Mouse (Mus musculus) hindbrain, postnatal 0 days (tissue): ENCODE results near the gene Fkbp5. TPM values are rescaled to one million over a fixed set of nuclear protein-coding genes. Genes with fewer than 3 reads are reported as not detected.
A peak's percentile ranks its signal among the peaks of the same experiment; 100 is the strongest.

Source experiments
- ATAC-seq: fragments of 200-750 bp; cut with Nextera tagmentation; 2 replicates; pipeline ENCODE4 v1.8.0; 2017; ENCODE audit warnings: mild to moderate bottlenecking, moderate TSS enrichment, moderate library complexity
- DNase-seq: peaks from one replicate; pipeline ENCODE4 v3.0.0-alpha.2; 2015; ENCODE audit warnings: low spot score
- H3K27ac ChIP-seq: fragments of 300-500 bp; sonication (generic); 2 replicates; pipeline ENCODE4 v1.5.1; 2014; ENCODE audit warnings: mild to moderate bottlenecking
- H3K27me3 ChIP-seq: fragments of 300-500 bp; sonication (generic); 2 replicates; pipeline ENCODE4 v1.6.1; 2014; ENCODE audit warnings: low read length, mixed read lengths; ENCODE audit not compliant: insufficient read depth
- H3K36me3 ChIP-seq: fragments of 300-500 bp; sonication (generic); 2 replicates; pipeline ENCODE4 v1.6.1; 2014; ENCODE audit warnings: low read length, mixed read lengths; ENCODE audit not compliant: insufficient read depth
- H3K4me1 ChIP-seq: fragments of 300-500 bp; sonication (generic); 2 replicates; pipeline ENCODE4 v1.6.1; 2014; ENCODE audit warnings: antibody characterized with exemption, low read length, mixed read lengths; ENCODE audit not compliant: insufficient read depth
- H3K4me2 ChIP-seq: fragments of 300-500 bp; sonication (generic); 2 replicates; pipeline ENCODE4 v1.6.1; 2014; ENCODE audit warnings: low read depth, mild to moderate bottlenecking, low read length, moderate library complexity, mixed read lengths
- H3K4me3 ChIP-seq: fragments of 300-500 bp; sonication (generic); 2 replicates; pipeline ENCODE4 v1.5.1; 2014; ENCODE audit warnings: low read length
- H3K9ac ChIP-seq: fragments of 300-500 bp; sonication (generic); replicated peaks from 2 replicates; pipeline ENCODE4 v1.6.1; 2014; ENCODE audit warnings: mild to moderate bottlenecking, low read length, moderate library complexity, mixed read lengths
- H3K9me3 ChIP-seq: fragments of 300-500 bp; sonication (generic); 2 replicates; pipeline ENCODE4 v1.6.1; 2016; ENCODE audit warnings: low read length, mixed read lengths
- CTCF ChIP-seq: IDR thresholded peaks from 2 replicates; pipeline ENCODE4 v1.5.1; 2016; ENCODE audit warnings: antibody characterized with exemption, control low read depth, low read depth
- WGBS: fragments of 180-500 bp; shearing (Covaris S2); extraction: QIAGEN DNeasy Blood & Tissue Kit; methylation state at CpG from one replicate; pipeline ENCODE4 v1.1.7; 2014; 5-methylcytosine and 5-hydroxymethylcytosine counted together
- polyA plus RNA-seq: library from polyadenylated mRNA; unstranded; fragments of >200 nt; fragmentation: Nextera tagmentation; extraction: Ambion mirVana; gene quantifications from 2 replicates; pipeline ENCODE4 v1.2.1, GENCODE M21; 2015
- total RNA-seq: library from RNA; depleted of rRNA; stranded (reverse); fragments of >200 nt; gene quantifications from 2 replicates; pipeline ENCODE4 v1.2.3, GENCODE M21; 2014

Gene Fkbp5
- total and polyA plus RNA-seq, 2 experiments from 2014 or later = 20.0 to 27.5 TPM

- no peaks in the 10 kb centered on the region for H3K9me3 ChIP-seq
- H3K36me3 ChIP-seq = no peaks in the 10 kb centered on the region
- ATAC-seq (no peak), DNase-seq (peak; percentile 33)
- WGBS = 64% methylated on average over 4 of the region's 4 CpGs
- no peak overlapping the region for H3K4me2 ChIP-seq
- no peaks in the 10 kb centered on the region for H3K27me3 ChIP-seq
- no peak overlapping the region for H3K9ac ChIP-seq
- H3K27ac ChIP-seq = no peak overlapping the region
- peak; percentile 54 for TF ChIP-seq CTCF
- H3K4me3 ChIP-seq = no peak overlapping the region
- H3K4me1 ChIP-seq = peaks cover 4% of the 10 kb centered on the region; the same call in 1 of the 2 replicates
Measured at GRCm38 (mm10) chr17:28384298-28384697, 133.0 kb downstream of the Fkbp5 start.

GRCm38 (mm10) chr17:28380255-28380654, 137.1 kb downstream of the Fkbp5 start:
- WGBS = 10% methylated on average over 6 of the region's 6 CpGs
- Histone ChIP-seq H3K36me3 (no peaks in the 10 kb centered on the region), H3K9ac (no peak overlapping the region), H3K4me2 (no peak overlapping the region), H3K27ac (no peak overlapping the region), H3K9me3 (no peaks in the 10 kb centered on the region), H3K27me3 (peaks cover 7% of the 10 kb centered on the region; the same call in 1 of the 2 replicates), H3K4me1 (no peaks in the 10 kb centered on the region), H3K4me3 (no peak overlapping the region)
- DNase-seq = no peak
- ATAC-seq = no peak
- TF ChIP-seq CTCF = no peak

GRCm38 (mm10) chr17:28375592-28376061, 141.7 kb downstream of the Fkbp5 start:
- no peak for TF ChIP-seq CTCF
- Histone ChIP-seq H3K9ac (no peak overlapping the region), H3K36me3 (no peaks in the 10 kb centered on the region), H3K9me3 (no peaks in the 10 kb centered on the region), H3K27ac (no peak overlapping the region), H3K4me3 (no peak overlapping the region), H3K4me1 (no peaks in the 10 kb centered on the region), H3K4me2 (no peak overlapping the region), H3K27me3 (peaks cover 19% of the 10 kb centered on the region)
- no peak for DNase-seq
- 18% methylated on average over 17 of the region's 17 CpGs for WGBS
- ATAC-seq = no peak

DNA sequence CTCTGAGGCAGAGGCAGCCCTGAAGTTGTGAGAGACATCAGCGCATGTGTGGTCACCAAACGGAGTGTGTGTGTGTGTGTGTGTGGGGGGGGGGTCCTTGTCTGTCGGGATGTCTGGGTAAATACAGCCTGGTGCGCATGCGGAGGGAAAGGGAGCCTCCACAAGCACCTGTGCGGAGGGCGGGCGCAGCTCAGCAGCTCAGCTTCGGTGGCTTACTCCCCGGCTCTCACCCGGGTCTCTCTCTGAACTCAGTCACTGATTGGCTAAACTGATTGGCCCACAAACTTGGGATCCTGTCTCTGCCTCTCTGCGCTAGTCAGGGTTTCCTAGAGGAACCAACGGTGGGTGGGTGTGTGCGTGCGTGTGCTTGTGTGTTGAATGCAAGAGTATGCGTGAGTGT, 142.8 kb downstream of the Fkbp5 start:
- no peak overlapping the region for H3K27ac ChIP-seq
- H3K4me3 ChIP-seq = peak overlapping the region; percentile 7; the same call in 1 of the 2 replicates
- TF ChIP-seq CTCF = no peak
- peaks cover 19% of the 10 kb centered on the region for H3K27me3 ChIP-seq
- no peaks in the 10 kb centered on the region for H3K4me1 ChIP-seq
- no peak overlapping the region for H3K9ac ChIP-seq
- DNase-seq = no peak
- H3K9me3 ChIP-seq = no peaks in the 10 kb centered on the region
- no peaks in the 10 kb centered on the region for H3K36me3 ChIP-seq
- H3K4me2 ChIP-seq = peak overlapping the region; percentile 19; the same call in 1 of the 2 replicates
- peak; percentile 56; the same call in 1 of the 2 replicates for ATAC-seq
- WGBS = 21% methylated on average over 16 of the region's 16 CpGs

- peak; percentile 85 for TF ChIP-seq CTCF
- DNase-seq = peak; percentile 52
- peak; percentile 49; the same call in 1 of the 2 replicates for ATAC-seq
- Histone ChIP-seq H3K4me1 (no peaks in the 10 kb centered on the region), H3K4me2 (no peak overlapping the region), H3K27ac (no peak overlapping the region), H3K9me3 (no peaks in the 10 kb centered on the region), H3K27me3 (peaks cover 19% of the 10 kb centered on the region), H3K9ac (no peak overlapping the region), H3K36me3 (no peaks in the 10 kb centered on the region), H3K4me3 (no peak overlapping the region)
- 19% methylated on average over 10 of the region's 10 CpGs for WGBS
Measured at GRCm38 (mm10) chr17:28373821-28374220, 143.5 kb downstream of the Fkbp5 start.

DNA sequence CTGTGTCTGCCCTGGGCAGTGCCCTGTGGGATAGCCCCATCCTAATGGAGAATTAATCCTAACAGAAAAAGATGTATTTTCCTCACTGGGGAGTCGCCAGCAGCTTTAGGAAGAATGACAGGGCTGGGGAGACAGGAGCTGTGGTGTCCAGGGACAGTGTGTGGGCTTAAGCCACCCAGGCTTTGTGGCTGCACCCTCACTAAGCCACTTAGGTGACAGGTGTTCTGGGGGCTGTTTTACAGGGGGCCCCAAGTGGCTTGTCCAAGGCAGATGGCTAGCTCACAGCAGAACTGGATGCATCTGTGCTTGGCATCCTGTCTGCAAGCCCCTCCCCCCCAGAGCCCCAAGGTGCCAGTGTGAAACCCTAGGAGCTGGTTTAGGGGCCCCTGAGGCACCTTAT, 145.4 kb downstream of the Fkbp5 start:
- Histone ChIP-seq H3K4me3 (no peak overlapping the region), H3K4me2 (no peak overlapping the region), H3K27ac (no peak overlapping the region), H3K9me3 (no peaks in the 10 kb centered on the region), H3K4me1 (no peaks in the 10 kb centered on the region), H3K9ac (no peak overlapping the region), H3K27me3 (peaks cover 19% of the 10 kb centered on the region), H3K36me3 (no peaks in the 10 kb centered on the region)
- WGBS = 68% methylated on average over 1 of the region's 1 CpGs
- no peak for TF ChIP-seq CTCF
- DNase-seq (no peak), ATAC-seq (no peak)

DNA sequence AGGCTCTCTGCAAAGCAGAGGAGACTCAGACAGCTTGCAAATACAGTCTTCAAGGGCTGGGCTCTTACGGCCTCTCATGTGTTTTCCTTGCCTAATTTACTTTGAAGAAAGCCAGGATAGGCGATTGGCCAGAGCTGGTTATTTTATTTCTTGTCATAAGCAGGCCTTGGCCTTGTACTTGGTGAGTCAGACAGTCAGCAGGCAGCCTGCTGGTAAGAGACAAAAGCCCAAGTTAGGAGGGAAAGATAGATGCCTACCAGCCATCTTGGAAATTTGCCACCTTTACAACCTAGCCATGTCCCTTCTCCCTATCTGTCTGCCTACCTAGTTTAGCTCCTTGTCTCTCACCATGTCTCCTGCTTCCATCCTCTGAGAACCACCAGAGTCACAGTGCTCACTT, 146.0 kb downstream of the Fkbp5 start:
- H3K36me3 ChIP-seq = no peaks in the 10 kb centered on the region
- no peak for TF ChIP-seq CTCF
- H3K27me3 ChIP-seq = peaks cover 19% of the 10 kb centered on the region
- no peak overlapping the region for H3K4me2 ChIP-seq
- no peaks in the 10 kb centered on the region for H3K4me1 ChIP-seq
- no peak overlapping the region for H3K27ac ChIP-seq
- DNase-seq (no peak), ATAC-seq (no peak)
- no peaks in the 10 kb centered on the region for H3K9me3 ChIP-seq
- WGBS = 61% methylated on average over 2 of the region's 2 CpGs
- H3K4me3 ChIP-seq = no peak overlapping the region
- no peak overlapping the region for H3K9ac ChIP-seq
